Mouse (Mus musculus) Muller cell, postnatal 12 days (primary cell): ENCODE measurements around the gene Nos3.

Experiments
- DNase-seq: peaks from one replicate; pipeline ENCODE4 v3.0.0-alpha.2; 2015; ENCODE audit errors: inconsistent ontology term

Nos3 gene

GRCm38 (mm10) chr5:24344477-24345051 lies 20.0 kb upstream of the Nos3 start:
- DNase-seq: no peak

GRCm38 (mm10) chr5:24346313-24346712 lies 18.3 kb upstream of the Nos3 start:
- DNase-seq: no peak

- DNase-seq: no peak
Observed at GRCm38 (mm10) chr5:24347186-24347875, 17.3 kb upstream of the Nos3 start.

DNA sequence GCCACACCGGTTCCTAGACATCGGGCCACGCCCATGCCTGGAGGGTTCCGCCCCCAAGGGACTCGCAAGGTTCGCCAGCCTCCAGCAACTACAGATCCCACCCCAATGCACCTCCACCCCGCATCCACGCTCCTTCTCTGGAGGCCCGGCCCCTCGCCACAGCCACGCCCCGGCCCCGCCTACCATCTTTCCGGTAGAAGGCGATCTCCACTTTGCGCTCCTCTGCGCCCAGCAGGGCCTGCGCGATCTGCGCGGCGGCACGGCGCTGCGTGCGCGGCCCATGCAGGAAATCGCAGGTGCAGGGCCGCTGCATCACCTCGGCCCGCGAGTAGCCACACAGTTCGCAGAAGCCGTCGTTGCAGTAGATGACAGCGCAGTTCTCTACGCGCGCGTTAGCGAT lies 16.5 kb upstream of the Nos3 start:
- DNase-seq: peak; percentile 68

DNA sequence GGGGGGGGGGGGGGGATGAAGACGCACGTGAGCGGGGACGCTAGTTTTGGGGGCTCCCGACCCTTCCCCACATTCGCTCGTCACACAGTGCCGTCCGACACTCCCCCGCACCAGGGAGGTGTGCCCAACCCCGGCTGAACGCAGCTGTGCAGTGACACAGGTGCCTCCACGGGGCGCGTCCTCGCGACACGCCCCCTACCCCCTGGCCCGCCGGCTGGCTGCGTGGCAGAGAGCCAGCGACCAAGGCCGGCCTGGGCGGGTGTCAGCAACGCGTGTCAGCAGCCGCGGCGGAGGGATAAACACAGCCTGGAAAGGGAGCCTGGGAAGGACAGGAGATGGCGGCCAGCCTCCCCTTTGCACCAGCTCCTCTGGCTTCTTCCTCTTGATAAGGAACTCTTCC lies 16.1 kb upstream of the Nos3 start:
- DNase-seq: peak; percentile 22

DNA sequence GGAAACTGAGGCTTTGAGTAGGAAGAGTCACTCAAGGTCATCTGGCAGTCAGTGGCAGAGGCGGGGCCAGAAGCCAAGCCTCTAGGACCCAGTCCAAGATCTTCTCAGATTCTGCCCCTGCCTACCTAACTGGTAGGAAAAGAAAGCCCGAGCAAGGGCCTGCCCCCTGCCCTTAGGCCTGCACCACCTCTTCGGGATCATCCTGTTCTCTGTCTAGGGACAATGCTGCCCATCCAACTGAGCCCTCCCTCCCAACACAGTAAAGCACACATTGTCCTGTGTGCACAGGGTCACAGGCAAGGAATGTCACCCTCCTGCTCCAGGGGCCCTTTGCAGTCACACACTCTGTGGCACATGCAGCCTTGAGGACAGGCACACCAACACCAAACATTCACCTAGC lies 14.5 kb upstream of the Nos3 start:
- DNase-seq: no peak

DNA sequence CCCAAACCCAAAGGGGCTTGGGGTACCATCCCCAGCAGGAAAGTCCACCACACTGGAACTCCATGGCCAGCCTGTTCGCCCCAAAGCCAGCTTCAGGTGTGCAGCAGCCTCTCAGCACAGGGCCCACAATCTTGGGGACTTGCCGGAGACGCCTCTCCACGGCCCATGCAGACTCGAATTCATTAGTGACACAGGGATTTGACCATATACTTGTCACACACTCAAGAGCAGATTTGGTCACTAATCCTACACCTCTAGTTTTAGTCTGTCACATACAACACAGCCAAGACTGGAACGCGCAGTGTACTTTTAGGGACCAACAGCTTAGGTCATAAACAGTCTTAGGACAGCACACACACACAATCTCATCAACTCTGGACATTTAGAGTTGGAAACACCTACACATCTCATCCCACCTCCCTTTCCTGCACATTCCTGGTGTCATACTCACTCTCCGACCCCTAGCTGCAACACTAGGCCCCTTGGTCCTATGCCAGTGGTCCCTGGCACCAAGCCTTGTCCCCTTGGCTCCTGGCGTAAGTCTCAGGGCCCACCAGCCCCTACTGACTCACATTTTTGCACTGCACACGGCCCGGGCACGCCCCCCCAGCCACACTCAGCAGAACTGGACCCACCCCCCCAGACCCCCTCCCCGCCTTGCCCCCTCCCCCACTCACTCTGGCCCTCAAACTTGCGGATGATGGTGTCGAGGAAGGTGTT lies 13.9 kb upstream of the Nos3 start:
- no peak for DNase-seq

- DNase-seq: no peak
Observed at GRCm38 (mm10) chr5:24351278-24351677, 13.3 kb upstream of the Nos3 start, which contains the start of gene Kcnh2. Gene Kcnh2 (minus strand): TSS chr5:24351604.

- peak; percentile 86 for DNase-seq
Observed at GRCm38 (mm10) chr5:24351701-24352171, 12.9 kb upstream of the Nos3 start.

- no peak for DNase-seq
Observed at GRCm38 (mm10) chr5:24352251-24352859, 12.3 kb upstream of the Nos3 start.

DNA sequence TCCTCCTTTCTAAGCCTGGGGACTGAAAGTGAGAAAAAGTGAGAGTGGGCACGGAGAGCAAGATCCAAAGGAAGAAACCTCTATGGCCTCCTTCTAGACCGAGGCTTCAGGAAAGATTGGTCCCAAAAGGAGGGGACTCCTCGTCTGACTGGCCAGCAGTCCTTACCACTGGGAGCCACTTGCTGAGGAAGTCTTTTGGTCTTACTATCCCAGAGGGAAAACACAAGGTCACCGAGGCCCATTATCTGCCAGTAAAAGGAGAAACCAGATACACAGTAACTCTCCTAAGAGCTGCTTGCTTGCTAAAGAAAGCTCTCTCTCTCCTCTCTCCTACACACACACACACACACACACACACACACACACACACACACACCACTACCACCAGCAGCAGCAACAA lies 11.3 kb upstream of the Nos3 start:
- no peak for DNase-seq

- no peak for DNase-seq
Observed at GRCm38 (mm10) chr5:24356764-24357163, 7.8 kb upstream of the Nos3 start.

DNA sequence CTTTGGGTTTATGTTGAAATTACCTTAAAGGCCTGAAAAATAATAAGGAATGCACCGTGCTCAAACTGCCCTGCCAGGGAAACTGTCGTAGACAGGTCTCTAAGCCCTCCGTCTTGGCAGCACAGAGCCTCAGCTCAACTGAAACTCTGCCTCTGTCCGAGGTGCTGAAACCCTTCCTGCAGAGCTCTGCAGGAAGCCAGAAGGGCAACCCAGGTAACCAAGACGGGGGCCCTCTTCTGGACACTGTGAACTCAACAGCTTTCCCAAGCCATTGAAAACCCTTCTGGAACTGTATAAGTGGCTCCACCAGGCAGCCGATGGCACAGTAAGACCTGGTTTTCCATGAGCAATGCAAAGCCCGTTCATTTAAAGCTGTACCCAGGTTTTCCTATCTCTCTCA lies 7.1 kb upstream of the Nos3 start:
- peak; percentile 77 for DNase-seq

DNA sequence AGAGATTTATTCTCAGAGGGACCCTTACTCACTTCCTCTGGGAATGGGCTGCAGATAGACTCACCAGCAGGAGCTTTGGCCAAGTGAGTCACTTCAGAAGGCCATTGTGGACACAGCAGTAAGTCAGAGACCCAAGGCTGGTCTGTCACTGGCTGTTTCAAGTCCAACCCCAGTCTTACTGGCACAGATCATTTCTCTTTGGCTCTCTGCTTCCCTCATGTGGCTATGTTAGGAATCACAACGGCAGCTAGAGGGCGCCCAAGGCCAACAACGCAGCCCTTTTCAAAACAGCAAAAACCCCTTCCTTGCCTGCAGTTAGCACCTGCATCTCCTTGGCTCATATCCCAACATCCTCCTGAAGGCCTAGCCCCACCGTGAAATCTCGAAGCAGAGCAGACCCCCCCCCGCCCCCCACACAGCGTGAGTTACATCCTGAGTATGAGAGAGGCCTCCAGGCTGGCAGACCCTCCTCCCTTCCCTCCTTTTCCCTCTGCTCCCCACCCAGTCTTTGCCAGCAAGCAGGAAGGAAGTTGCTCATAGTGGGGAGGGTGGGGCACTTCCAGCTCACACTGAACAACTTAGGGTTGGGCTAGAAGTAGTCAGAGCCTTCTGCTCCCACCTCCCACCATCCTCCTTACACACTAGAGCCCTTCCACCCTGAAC lies 3.7 kb upstream of the Nos3 start:
- DNase-seq: peak; percentile 57

DNA sequence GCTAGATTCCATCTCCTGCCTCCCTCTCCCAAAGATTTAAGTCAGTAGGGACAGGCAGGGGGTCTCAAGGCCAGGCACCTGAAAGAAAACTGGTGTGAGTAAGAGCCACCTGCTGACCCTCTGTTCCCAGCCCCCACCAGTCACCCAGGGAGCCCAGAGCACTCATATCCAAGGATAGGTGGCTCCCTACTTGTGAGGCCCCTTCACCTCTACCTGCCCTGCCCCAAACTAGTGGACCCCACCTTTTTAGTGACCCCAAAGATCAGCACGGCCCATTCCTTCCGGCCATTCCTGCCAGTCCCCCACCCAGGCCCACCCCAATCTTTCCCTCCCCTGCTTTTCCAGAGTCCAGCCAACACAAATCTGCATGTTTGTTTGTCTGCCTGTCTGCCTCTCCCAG lies 1.1 kb upstream of the Nos3 start:
- no peak for DNase-seq

DNA sequence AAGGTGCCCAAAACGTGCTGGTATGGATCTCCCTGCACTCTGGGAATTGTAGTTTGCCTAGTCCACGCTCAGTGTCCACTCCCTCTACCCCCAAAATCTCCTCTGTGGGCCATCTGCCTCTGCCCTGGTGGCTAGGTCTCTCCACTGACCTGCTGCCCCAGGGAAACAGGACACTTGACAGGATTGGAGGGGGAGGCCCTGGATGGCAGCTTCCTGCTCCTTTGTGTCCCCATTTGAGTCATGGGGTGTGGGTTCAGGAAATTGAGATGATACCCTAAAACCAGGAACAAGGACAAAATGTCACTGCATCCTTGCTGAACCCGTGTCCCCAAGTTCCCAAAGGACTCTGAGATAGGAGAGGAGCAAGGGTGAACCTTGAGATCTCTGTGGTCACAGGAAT lies 549 bp upstream of the Nos3 start:
- no peak for DNase-seq

DNA sequence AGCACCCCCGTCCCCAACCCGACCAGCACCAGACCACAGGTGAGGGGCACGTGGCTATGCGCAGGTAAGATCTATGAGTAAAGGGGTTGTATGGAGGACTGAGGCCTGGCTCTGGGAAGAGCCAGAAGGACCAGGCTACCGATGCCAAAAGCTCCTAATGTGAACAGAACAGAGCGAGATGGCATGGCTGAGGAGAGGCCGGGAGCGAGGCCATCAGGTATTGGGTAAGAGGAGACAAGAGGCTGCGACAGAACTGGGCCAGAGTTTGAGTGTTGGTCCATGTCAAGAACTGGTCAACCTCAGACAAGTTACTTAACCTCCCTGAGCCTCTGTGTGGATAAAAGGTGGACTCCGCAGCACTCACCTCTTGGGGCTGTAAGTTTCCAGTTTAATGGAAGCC lies 353 bp downstream of the Nos3 start:
- DNase-seq: no peak

DNA sequence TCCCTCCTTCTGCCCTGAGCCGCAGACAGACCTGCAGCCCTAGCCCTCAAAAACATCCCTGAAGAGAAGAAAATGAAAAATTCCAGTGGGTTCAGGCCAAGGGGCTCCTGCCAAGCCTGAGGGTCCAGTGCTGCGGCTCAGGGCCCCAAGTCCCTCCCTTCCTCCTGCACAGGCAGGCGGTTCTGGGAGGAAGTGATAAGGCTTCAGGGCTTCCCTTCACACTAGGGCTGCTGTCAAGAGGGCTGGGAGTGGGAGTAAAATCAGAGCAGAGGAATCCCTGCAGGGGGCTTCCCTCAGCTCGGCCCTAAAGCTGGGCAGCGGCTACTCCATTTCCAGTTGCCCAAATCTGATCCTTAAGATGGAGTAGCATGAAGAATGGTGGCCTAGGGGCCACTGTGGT lies 918 bp downstream of the Nos3 start:
- DNase-seq: no peak

- DNase-seq: no peak
Observed at GRCm38 (mm10) chr5:24366426-24366825, 1.8 kb downstream of the Nos3 start.

- no peak for DNase-seq
Observed at GRCm38 (mm10) chr5:24369767-24370166, 5.2 kb downstream of the Nos3 start.

- DNase-seq: no peak
Observed at GRCm38 (mm10) chr5:24373807-24374206, 9.2 kb downstream of the Nos3 start.

DNA sequence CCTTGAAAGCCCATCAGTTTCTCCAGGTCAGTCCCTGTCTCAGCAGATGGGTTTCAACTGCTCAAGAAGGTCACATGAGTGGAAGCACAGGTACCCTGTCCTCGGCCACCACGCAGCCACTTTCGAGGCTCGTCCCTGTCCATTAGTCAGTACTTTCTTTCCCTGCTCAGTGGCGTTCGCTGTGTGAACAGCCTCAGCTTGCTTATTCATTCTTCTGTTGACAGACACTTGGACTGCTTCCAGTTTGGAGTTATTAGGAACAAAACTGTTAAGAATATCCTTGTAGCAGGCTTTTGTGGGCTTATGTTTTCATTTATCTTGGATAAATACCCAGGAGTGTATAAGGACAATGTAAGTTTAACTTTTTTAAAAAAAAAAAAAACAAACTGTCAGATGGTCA lies 9.6 kb downstream of the Nos3 start:
- peak; percentile 22 for DNase-seq
